Mouse (Mus musculus): Measurements from ENCODE around the gene Mfsd11. TPM values are rescaled to one million over a fixed set of nuclear protein-coding genes. Genes with fewer than 3 reads are reported as not detected.

Gene Mfsd11
- total RNA-seq, 2 experiments from 2014 or later = 36.3 to 39.1 TPM

Other genes with a start within 250 kb of the Mfsd11 start
- 1 to 10 TPM; 1.1 to 1.3 TPM for gene Rhbdf2, start 225.4 kb upstream of the Mfsd11 start, total RNA-seq (2021)
- gene Prcd, start 198.9 kb upstream of the Mfsd11 start, total RNA-seq (2021) = 1 to 10 TPM; 5.6 to 5.8 TPM
- 10 to 100 TPM; 71.3 to 80.7 TPM for gene Cygb, start 198.1 kb upstream of the Mfsd11 start, total RNA-seq (2021)
- gene St6galnac1, start 76.9 kb upstream of the Mfsd11 start, total RNA-seq (2021) = not detected
- 10 to 100 TPM; 21.1 to 21.5 TPM for gene Mxra7, start 24.4 kb upstream of the Mfsd11 start, total RNA-seq (2021)
- gene Mettl23, start 9.2 kb upstream of the Mfsd11 start, total RNA-seq (2021) = 10 to 100 TPM; 25.7 to 27.4 TPM
- gene Jmjd6, start 9.0 kb upstream of the Mfsd11 start, total RNA-seq (2021) = 10 to 100 TPM; 38.3 to 39.9 TPM
- gene Srsf2, start 654 bp downstream of the Mfsd11 start, total RNA-seq (2021) = 100 to 1,000 TPM; 166 to 176 TPM
- gene Mgat5b, start 66.4 kb downstream of the Mfsd11 start, total RNA-seq (2021) = 10 to 100 TPM; 41.1 to 47.8 TPM